Mouse (Mus musculus): ENCODE results near the gene Tubb1.

Gene Tubb1

GRCm38 (mm10) chr2:174450353-174450752 lies at the start of gene Tubb1:
TSS of gene Tubb1 (plus strand) at chr2:174450695.
- DNase-seq (ENCODE audit: low spot score in 2 of 2): no peak

- DNase-seq (ENCODE audit: low spot score in 2 of 2): no peak
Measured at GRCm38 (mm10) chr2:174410222-174410621, 40.3 kb upstream of the Tubb1 start.

- DNase-seq (ENCODE audit: low spot score in 2 of 2): no peak
Measured at GRCm38 (mm10) chr2:174413127-174413526, 37.4 kb upstream of the Tubb1 start.

GRCm38 (mm10) chr2:174415001-174415730 lies 35.3 kb upstream of the Tubb1 start:
- no peak for DNase-seq (ENCODE audit: low spot score in 2 of 2)

GRCm38 (mm10) chr2:174415731-174416310 lies 34.7 kb upstream of the Tubb1 start, which contains the start of gene Nelfcd:
TSS of gene Nelfcd (plus strand) at chr2:174415804.
- peak; percentile 93 to 96 for DNase-seq (ENCODE audit: low spot score in 2 of 2)

DNA sequence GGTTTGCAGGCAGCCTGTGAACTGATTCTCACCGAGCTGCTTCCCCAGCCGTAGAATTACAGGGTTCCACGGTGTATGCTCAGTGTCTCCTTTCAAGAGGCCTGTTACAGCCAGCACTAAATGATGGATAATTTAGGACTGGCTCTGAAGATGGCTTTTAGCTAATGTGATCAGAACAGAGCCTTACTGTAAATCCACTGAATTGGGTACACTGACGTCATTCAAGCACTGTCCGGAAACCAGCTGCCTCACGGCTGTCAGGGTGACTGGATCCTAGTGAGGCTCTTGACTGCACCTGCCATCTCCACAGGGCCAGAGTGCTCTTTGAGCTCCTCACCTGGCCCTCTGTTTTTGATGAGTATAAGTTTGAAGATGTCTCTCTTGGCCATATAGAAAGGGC lies 29.4 kb upstream of the Tubb1 start:
- no peak for DNase-seq (ENCODE audit: low spot score in 2 of 2)

GRCm38 (mm10) chr2:174424301-174425085 lies 26.0 kb upstream of the Tubb1 start:
- no peak for DNase-seq (ENCODE audit: low spot score in 2 of 2)

- DNase-seq (ENCODE audit: low spot score in 2 of 2): no peak
Measured at GRCm38 (mm10) chr2:174426856-174427255, 23.6 kb upstream of the Tubb1 start.

DNA sequence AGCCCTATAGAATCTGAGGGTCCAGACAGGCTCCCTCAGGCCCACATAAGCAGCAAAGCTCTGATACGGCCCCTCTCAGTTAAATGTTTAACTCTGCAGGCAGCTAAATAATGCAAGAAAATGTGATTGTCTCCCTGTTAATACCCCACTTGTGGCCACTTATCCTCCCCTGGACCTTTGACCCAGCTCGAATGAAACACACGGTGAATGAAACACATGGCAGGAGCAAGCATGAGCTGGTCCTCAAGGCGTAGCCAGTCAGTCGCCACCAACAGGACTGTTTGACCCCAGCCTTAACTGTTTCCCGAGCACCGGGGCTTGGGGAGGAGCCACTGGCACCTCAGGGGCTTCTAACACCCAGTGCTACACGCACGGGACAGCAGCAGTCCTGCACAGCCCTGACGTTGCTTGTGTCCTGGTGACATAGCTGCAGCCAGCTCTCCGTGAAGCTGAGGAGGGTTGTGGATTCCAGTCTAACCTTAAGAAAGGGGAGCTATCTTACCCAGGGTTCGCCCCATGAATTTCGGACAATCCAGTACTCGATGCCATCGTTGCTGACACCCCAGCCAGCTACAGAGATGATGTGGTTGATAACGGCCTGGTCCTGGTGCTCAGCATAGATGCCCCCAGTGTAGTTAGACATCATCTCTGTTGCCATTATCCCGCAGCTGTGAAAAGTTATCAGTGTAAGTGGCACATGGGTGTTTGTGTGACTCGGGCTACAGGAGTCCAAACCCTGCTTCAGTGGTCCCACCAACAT lies 22.2 kb upstream of the Tubb1 start:
- no peak for DNase-seq (ENCODE audit: low spot score in 2 of 2)

GRCm38 (mm10) chr2:174428996-174429591 lies 21.4 kb upstream of the Tubb1 start:
- no peak for DNase-seq (ENCODE audit: low spot score in 2 of 2)

DNA sequence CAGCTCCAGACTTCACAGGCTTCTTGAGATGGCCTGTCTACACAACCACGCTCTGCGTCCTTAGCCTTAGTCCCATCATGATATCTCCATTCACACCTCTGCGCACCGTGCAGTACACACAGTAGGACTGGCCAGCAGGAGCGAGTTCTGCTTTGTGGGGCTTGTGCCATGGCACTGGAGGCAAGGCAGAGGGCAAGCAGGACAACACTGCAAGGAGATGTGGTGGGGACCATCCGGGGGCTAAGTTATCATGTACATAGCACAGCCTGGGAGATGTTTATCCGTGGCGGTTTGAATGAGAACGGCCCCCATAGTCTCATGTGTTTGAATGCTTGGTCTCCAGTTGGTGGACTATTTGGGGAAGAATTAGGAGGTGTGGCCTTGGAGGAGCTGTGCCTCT lies 15.6 kb upstream of the Tubb1 start:
- DNase-seq (ENCODE audit: low spot score in 2 of 2): no peak

- DNase-seq (ENCODE audit: low spot score in 2 of 2): peak; percentile 79 to 87
Measured at GRCm38 (mm10) chr2:174436076-174436701, 14.3 kb upstream of the Tubb1 start.

GRCm38 (mm10) chr2:174436916-174437696 lies 13.4 kb upstream of the Tubb1 start:
- DNase-seq (ENCODE audit: low spot score in 2 of 2): peak; percentile 31 to 46

DNA sequence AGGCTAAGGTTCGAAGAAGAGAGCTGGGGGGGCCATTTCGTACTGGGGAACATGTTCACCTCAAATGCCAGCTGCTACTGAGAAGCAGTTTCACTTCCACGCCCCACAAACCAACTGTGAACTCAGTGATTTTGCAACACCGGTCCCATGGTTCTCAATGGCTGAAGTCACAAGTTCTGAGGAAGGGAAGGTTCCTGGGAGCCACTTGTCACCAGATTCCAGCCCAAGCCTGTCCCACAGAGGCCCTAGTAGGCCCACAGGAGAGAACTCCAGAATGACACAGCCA lies 12.9 kb upstream of the Tubb1 start:
- DNase-seq (ENCODE audit: low spot score in 2 of 2): peak; percentile 81 to 85

DNA sequence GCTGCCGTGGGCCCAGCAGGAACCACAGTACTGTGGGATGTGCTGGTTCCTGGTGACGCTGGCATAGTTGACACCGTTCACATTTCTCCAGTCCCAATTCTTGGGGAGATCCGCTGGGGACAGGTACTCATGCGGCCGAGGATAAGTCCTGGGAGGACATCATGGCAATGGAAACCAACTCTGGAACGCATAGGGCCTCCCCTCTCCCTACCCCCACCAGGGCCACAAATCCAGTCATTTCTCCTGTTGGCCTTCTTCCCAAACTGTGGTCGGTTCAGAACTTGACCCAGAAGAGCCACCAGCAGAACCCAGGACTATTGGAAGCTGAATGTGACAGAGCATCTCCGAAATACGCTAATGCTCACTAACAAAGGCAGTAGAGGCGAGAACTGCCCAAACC lies 12.3 kb upstream of the Tubb1 start:
- DNase-seq (ENCODE audit: low spot score in 2 of 2): no peak

DNA sequence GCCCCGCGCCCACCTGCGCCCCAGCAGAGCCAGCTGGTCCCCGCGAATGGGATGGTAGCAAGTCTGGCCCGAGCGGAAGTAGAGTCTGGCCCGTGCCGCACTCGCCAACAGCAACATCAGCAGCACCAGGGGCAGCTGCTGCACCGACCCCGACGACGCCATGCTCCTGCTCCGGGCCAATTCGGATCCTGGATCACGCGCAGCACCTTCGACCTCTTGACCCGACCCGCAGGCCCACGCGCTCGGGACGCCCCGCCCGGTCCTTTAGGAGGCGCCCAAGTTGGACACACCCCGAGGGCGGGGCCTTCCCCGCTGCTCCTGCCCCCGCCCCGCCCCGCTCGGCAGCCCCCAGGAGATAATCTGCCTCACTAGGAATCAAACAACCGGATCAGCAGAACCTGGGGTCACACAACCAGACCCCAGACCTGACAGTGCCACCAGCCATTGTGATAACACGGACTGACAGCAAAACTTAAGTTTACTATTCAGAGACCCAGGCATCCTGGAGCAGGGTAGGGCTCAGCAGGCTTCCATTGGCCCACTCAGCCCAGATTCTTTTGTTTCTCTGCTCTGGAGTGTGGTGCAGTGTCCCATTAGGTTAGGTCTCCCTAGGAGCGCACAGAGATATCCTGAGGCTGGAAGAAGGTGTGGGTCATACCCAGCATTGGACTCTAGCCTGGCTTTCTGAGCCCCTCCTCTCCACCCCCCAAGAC lies 11.6 kb upstream of the Tubb1 start, which contains the start of gene Ctsz:
TSS of gene Ctsz (minus strand) at position 303 of the 713 bp plus-strand sequence.
- DNase-seq (ENCODE audit: low spot score in 2 of 2): peak; percentile 75 to 78

- DNase-seq (ENCODE audit: low spot score in 2 of 2): peak; percentile 30 to 38
Measured at GRCm38 (mm10) chr2:174439450-174439838, 11.1 kb upstream of the Tubb1 start.

DNA sequence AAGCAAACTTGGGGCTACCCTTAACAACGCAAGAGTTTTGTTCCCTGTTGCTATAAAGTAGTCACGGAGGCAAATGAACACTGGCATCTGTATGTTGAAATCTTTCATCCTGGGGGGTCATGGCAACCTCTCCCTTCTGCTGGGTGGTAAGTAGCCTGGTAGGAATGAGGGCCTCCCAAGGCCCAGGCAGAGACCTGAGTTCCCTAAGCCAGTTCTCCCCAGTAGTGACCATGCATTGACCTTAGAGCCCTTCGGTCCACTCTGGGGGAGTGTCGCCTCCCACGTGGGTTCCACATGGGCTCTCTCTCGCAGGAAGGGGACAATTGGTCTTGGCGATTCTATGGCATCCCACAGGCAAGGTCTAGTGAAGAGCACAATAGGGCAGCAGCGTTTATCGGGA lies 10.5 kb upstream of the Tubb1 start:
- no peak for DNase-seq (ENCODE audit: low spot score in 2 of 2)

DNA sequence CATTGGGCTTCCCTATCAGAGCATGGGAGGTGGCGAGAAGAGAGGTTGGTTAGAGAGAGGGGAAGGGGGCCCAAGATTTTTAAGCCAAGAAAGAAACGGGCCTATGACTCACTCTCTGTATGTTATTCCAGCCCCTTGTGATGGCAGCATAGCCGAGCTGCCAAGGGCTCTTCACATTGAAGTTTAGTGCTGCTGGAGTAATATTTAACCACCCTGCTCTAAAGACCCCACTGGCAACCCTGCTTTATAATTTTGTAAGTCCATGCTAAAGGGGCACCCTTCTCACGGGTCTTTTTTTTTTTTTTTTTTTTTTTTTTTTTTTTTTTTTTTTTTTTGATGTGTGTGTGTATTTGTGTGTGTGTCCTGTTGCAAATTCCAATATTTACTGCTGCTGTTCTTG lies 8.6 kb upstream of the Tubb1 start:
- DNase-seq (ENCODE audit: low spot score in 2 of 2): no peak

DNA sequence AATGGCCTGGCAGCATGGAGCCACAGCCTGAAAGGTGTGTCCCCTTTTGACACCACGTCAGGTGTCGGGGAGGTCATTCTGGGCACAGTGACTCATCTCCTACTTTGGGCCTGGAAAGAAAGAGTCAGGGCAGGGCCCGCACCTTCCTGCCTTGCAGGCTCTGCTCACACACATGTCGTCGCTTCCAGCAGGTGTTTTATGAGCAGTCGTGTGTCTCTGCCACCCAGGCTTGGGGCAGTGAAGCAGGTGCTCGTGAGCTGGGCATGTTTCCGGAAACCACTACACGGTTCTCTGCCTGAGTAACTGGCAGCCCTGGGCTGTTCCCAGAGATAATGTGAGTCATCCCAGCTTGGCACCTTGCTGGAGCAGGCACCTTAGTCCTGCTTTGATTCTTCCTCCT lies 8.0 kb upstream of the Tubb1 start:
- DNase-seq (ENCODE audit: low spot score in 2 of 2): peak; percentile 21 to 28
